Mouse (Mus musculus) E14TG2a.4 (cell line): ENCODE measurements around the gene Tacc2.

Source experiments
- CTCF ChIP-seq: conservative IDR thresholded peaks from 2 replicates; pipeline ENCODE4 v1.5.1; 2014; ENCODE audit warnings: low read length
- NANOG ChIP-seq: IDR thresholded peaks from 2 replicates; pipeline ENCODE4 v1.6.1; 2014; ENCODE audit warnings: borderline replicate concordance, low read length, mixed read lengths
- POU5F1 ChIP-seq: IDR thresholded peaks from 2 replicates; pipeline ENCODE4 v1.6.1; 2014; ENCODE audit warnings: low read length, borderline replicate concordance

- TF ChIP-seq CTCF: no peak
- TF ChIP-seq POU5F1: no peak
- TF ChIP-seq NANOG: no peak
These were observed 52.8 kb downstream of the Tacc2 start for GRCm38 (mm10) chr7:130629999-130630398.
